Comparison of ENCODE assay signal across 8 mouse cellular contexts in genomic region chr14:25693271-25693887, GRCm38 (mm10). TPM values are rescaled to one million over a fixed set of nuclear protein-coding genes. Genes with fewer than 3 reads are reported as not detected.
DNase-seq lines count a peak whose midpoint lies in the region; ATAC-seq and TF ChIP-seq lines count a peak whose summit lies in the region.

No protein-coding gene starts in this region.

- H3K27ac ChIP-seq in lung, embryonic 14.5 days (ENCODE audit: low read depth) = peak overlapping the region; percentile 61; the same call in 1 of the 2 replicates
- H3K27ac ChIP-seq in forebrain, embryonic 12.5 days = 0 out of 2 replicates have a peak overlapping the region, but pooled peaks have one; percentile 39
- H3K27ac ChIP-seq in kidney, embryonic 15.5 days = peak overlapping the region; percentile 11
- H3K27ac ChIP-seq in midbrain, postnatal 0 days (ENCODE audit: low read depth, low read length) = peak overlapping the region; percentile 70

- H3K4me3 ChIP-seq in lung, embryonic 14.5 days (ENCODE audit: low read depth, low read length) = peak overlapping the region; percentile 75
- H3K4me3 ChIP-seq in forebrain, embryonic 12.5 days (replicated peaks) = peak overlapping the region; percentile 76; the same call in 1 of the 2 replicates
- peak overlapping the region; percentile 62 for H3K4me3 ChIP-seq in kidney, embryonic 15.5 days (replicated peaks)
- peak overlapping the region; percentile 80; the same call in 1 of the 2 replicates for H3K4me3 ChIP-seq in midbrain, postnatal 0 days (ENCODE audit: low read depth, low read length)

- H3K27me3 ChIP-seq in lung, embryonic 14.5 days (ENCODE audit: insufficient read depth, low read length) = no peaks in the 10 kb centered on the region
- H3K27me3 ChIP-seq in forebrain, embryonic 12.5 days = 0 out of 2 replicates have a peak, but pooled peaks cover 3% of the 10 kb centered on the region
- no peaks in the 10 kb centered on the region for H3K27me3 ChIP-seq in kidney, embryonic 15.5 days
- no peaks in the 10 kb centered on the region for H3K27me3 ChIP-seq in midbrain, postnatal 0 days (ENCODE audit: insufficient read depth, low read length)

- peak; percentile 18 for DNase-seq in lung, embryonic 14.5 days
- DNase-seq in lung, postnatal 4 days = no peak
- DNase-seq in midbrain, postnatal 0 days (ENCODE audit: low spot score) = no peak
- DNase-seq in adrenal gland, postnatal 14 days = no peak
- no peak for DNase-seq in layer of hippocampus, adult 11-12 months (ENCODE audit: low spot score)
- DNase-seq in right cerebral cortex, postnatal 25 days = no peak

- WGBS in lung, embryonic 14.5 days = 56% methylated on average over 6 of the region's 6 CpGs
- 71% methylated on average over 6 of the region's 6 CpGs for WGBS in forebrain, embryonic 12.5 days
- WGBS in kidney, embryonic 15.5 days = 59% methylated on average over 6 of the region's 6 CpGs
- WGBS in midbrain, postnatal 0 days = 57% methylated on average over 6 of the region's 6 CpGs

- peak overlapping the region; percentile 77 for H3K4me2 ChIP-seq in lung, embryonic 14.5 days
- H3K4me2 ChIP-seq in forebrain, embryonic 12.5 days = peak overlapping the region; percentile 87
- H3K4me2 ChIP-seq in kidney, embryonic 15.5 days = peak overlapping the region; percentile 91
- H3K4me2 ChIP-seq in midbrain, postnatal 0 days (ENCODE audit: low read depth, low read length, poor library complexity, severe bottlenecking) = peak overlapping the region; percentile 96

- H3K9ac ChIP-seq in lung, embryonic 14.5 days = peak overlapping the region; percentile 80
- H3K9ac ChIP-seq in forebrain, embryonic 12.5 days = peak overlapping the region; percentile 30; the same call in 1 of the 2 replicates
- peak overlapping the region; percentile 1; the same call in 1 of the 2 replicates for H3K9ac ChIP-seq in kidney, embryonic 15.5 days
- H3K9ac ChIP-seq in midbrain, postnatal 0 days (replicated peaks; ENCODE audit: low read length, poor library complexity, severe bottlenecking) = 0 out of 2 replicates have a peak overlapping the region, but pooled peaks have one; percentile 79

- no peaks in the 10 kb centered on the region for H3K9me3 ChIP-seq in lung, embryonic 14.5 days (ENCODE audit: low read depth, low read length)
- no peaks in the 10 kb centered on the region for H3K9me3 ChIP-seq in forebrain, embryonic 12.5 days
- H3K9me3 ChIP-seq in kidney, embryonic 15.5 days (replicated peaks) = no peaks in the 10 kb centered on the region
- no peaks in the 10 kb centered on the region for H3K9me3 ChIP-seq in midbrain, postnatal 0 days (ENCODE audit: low read length)

- H3K36me3 ChIP-seq in lung, embryonic 14.5 days (ENCODE audit: insufficient read depth) = peaks cover 27% of the 10 kb centered on the region
- peaks cover 27% of the 10 kb centered on the region for H3K36me3 ChIP-seq in forebrain, embryonic 12.5 days (replicated peaks)
- peaks cover 26% of the 10 kb centered on the region for H3K36me3 ChIP-seq in kidney, embryonic 15.5 days
- peaks cover 25% of the 10 kb centered on the region for H3K36me3 ChIP-seq in midbrain, postnatal 0 days (ENCODE audit: insufficient read depth, low read length)

- TF ChIP-seq CTCF in lung, embryonic 14.5 days (IDR thresholded peaks at IDR 0.05; ENCODE audit: low read depth) = no peak
- no peak for TF ChIP-seq CTCF in midbrain, postnatal 0 days (IDR thresholded peaks at IDR 0.05)

- no peak; the same call in none of the 2 replicates for ATAC-seq in lung, embryonic 14.5 days (ENCODE audit: insufficient read depth)
- ATAC-seq in forebrain, embryonic 12.5 days (ENCODE audit: low FRiP score) = peak; percentile 45
- peak; percentile 33 for ATAC-seq in kidney, embryonic 15.5 days (replicated peaks; ENCODE audit: low FRiP score)
- ATAC-seq in midbrain, postnatal 0 days (ENCODE audit: low FRiP score) = no peak; the same call in 1 of the 2 replicates

- H3K4me1 ChIP-seq in lung, embryonic 14.5 days (ENCODE audit: insufficient read depth) = peaks cover 9% of the 10 kb centered on the region
- H3K4me1 ChIP-seq in forebrain, embryonic 12.5 days = peaks cover 23% of the 10 kb centered on the region
- peaks cover 27% of the 10 kb centered on the region for H3K4me1 ChIP-seq in kidney, embryonic 15.5 days
- H3K4me1 ChIP-seq in midbrain, postnatal 0 days (ENCODE audit: insufficient read depth, low read length) = peaks cover 13% of the 10 kb centered on the region

RNA-seq across cellular contexts. Expression of gene Ppif, which starts 0.6 kb away (rescaled TPM):
- polyA plus RNA-seq in lung, embryonic 14.5 days (2014; fragmentation: Nextera tagmentation; extraction: Ambion mirVana) = 29.2 and 30.4 TPM in 2 replicates
- 32.4 and 35.6 TPM in 2 replicates for polyA plus RNA-seq in forebrain, embryonic 12.5 days (2016; fragmentation: Nextera tagmentation; extraction: Ambion mirVana)
- 41.5 and 42.1 TPM in 2 replicates for polyA plus RNA-seq in kidney, embryonic 15.5 days (2015; fragmentation: Nextera tagmentation; extraction: Ambion mirVana)
- total RNA-seq in midbrain, postnatal 0 days (2014; rRNA removed) = 51.4 and 55.8 TPM in 2 replicates
- polyA plus RNA-seq in midbrain, postnatal 0 days (2015; fragmentation: Nextera tagmentation; extraction: Ambion mirVana) = 50.2 and 52.2 TPM in 2 replicates
- 52.4 and 53.9 TPM in 2 replicates for total RNA-seq in adrenal gland, postnatal 14 days (2021)

Comparison
In these comparisons a context has a peak if more than half of its experiments do, and no peak if none do; other contexts are left out.
1. ATAC-seq: peak in forebrain, embryonic 12.5 days (single experiment) and kidney, embryonic 15.5 days (single experiment); none in lung, embryonic 14.5 days (single experiment) and midbrain, postnatal 0 days (single experiment).
2. H3K27ac ChIP-seq: peak in every context shown above with its lines; median percentile 70 in midbrain, postnatal 0 days; 61 in lung, embryonic 14.5 days; 39 in forebrain, embryonic 12.5 days; 11 in kidney, embryonic 15.5 days.
3. H3K9ac ChIP-seq: peak in every context shown above with its lines; median percentile 80 in lung, embryonic 14.5 days; 79 in midbrain, postnatal 0 days; 30 in forebrain, embryonic 12.5 days; 1 in kidney, embryonic 15.5 days.
4. Peak in every context shown above with its lines, with median percentiles within 50 percentile points of each other: H3K4me2 ChIP-seq and H3K4me3 ChIP-seq.